Mouse (Mus musculus): ENCODE measurements around the gene Plp2.
"Not testable (repeated sequence)": the region's sequence is repeated elsewhere in the genome, so short reads cannot be mapped to it uniquely, and the experiment has no call there.

Plp2 gene

GRCm38 (mm10) chrX:7670921-7671623, at the start of gene Plp2:
Gene Plp2 (minus strand): TSS chrX:7671390.
- DNase-seq (ENCODE audit: low spot score) = peak; percentile 20

DNA sequence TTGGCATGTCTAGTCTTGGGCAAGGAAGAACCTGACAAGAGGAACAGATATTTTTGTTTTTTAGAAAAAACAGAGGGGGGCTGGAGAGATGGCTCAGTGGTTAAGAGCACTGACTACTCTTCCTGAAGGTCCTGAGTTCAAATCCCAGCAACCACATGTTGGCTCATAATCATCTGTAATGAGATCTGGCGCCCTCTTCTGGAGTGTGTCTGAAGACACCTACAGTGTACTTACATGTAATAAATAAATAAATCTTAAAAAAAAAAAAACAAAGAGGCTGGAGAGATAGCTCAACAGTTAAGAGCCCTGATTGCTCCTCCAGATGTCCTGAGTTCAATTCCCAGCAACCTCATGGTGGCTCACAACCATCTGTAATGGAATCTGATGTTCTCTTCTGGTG, 44.9 kb upstream of the Plp2 start:
- DNase-seq (ENCODE audit: low spot score) = peak; percentile 25

- DNase-seq (ENCODE audit: low spot score) = peak; percentile 98
Measured at GRCm38 (mm10) chrX:7714135-7714899, 43.1 kb upstream of the Plp2 start, which contains the start of gene Wdr45. Gene Wdr45 (plus strand): TSS chrX:7714333.

- not testable (repeated sequence) for DNase-seq (ENCODE audit: low spot score)
Measured at GRCm38 (mm10) chrX:7713764-7714134, 42.6 kb upstream of the Plp2 start.

DNA sequence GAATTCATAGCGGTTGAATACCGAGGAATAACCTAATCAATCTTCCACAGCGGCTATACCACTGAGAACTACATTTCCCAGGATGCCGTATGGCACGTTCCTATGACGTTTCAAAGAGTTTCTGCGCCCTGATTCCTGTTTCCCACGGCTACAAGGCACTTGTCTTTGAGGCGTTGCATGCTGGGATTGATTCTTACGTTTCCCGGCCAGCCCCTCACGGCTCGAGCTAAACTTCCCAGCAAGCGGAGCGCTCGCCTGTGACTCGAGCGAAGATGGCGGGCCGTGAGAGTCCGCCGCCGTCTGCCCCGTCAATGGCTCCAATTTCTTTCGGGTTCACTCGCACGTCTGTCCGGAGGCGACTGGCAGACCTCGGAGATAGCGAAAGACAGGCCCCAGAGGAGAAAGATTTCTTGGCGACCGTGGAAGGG, 25.8 kb upstream of the Plp2 start, which contains the start of gene Gpkow:
Gene Gpkow, plus strand, starts transcription at position 178 of the 428 bp plus-strand sequence.
- peak; percentile 91 for DNase-seq (ENCODE audit: low spot score)

GRCm38 (mm10) chrX:7696520-7696919, 25.3 kb upstream of the Plp2 start:
- DNase-seq (ENCODE audit: low spot score) = no peak

DNA sequence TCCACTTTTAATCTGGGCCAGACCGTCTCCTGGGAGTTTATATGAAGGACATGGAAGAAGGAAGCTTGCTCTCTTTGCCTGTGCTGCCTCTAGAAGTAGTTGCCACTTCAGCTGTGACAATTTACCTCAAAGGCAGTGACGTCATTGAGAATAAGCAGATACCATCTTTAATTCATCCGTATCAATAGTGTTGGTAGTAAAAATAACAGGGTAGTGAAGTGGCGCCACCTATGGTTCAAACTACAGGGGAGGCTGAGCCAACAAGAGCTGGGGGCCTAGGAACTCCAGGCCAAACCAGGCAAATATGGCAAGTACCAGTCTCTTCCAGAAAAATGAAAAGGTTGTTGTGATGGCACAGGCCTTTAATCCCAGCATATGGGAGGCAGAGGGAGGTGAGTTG, 21.7 kb upstream of the Plp2 start:
- DNase-seq (ENCODE audit: low spot score) = no peak

DNA sequence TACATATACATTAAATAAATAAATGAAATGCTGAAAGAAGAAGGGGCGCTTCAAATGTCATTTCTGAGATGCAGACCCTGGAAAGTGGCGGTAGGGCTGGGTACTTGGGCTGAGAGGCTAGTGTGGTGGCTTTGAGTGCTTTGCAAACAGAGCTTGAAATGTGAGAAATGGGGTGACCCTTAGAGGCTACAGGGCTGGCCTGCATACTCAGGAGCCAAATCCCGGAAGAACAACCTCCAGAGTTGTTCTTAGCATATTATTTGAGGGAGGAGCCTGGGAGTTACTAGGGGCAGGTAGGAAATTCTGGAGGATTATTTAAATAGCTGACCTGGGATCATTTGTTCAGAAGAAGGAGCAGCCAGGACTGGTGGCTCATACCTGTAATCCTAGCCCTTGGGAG, 19.3 kb upstream of the Plp2 start:
- DNase-seq (ENCODE audit: low spot score) = no peak

DNA sequence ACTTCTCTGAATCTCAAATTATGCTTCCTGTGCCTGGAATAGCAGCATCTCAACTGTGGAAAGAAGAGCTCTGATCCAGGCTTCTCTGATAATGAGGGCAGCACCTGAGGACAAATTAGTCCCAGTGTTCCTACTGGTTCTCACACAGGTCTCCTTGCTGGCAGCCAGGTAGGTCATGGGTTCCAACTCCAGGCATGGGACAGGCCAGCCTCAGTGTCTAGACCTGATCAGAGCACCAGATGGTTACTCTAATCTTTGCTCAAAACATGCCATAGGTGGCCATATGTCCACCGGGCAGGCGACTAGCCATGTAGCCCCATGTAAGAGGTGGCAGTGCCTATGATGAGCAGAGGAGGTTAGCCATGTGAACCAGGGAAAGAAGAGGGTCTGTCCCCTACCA, 17.1 kb upstream of the Plp2 start:
- no peak for DNase-seq (ENCODE audit: low spot score)

DNA sequence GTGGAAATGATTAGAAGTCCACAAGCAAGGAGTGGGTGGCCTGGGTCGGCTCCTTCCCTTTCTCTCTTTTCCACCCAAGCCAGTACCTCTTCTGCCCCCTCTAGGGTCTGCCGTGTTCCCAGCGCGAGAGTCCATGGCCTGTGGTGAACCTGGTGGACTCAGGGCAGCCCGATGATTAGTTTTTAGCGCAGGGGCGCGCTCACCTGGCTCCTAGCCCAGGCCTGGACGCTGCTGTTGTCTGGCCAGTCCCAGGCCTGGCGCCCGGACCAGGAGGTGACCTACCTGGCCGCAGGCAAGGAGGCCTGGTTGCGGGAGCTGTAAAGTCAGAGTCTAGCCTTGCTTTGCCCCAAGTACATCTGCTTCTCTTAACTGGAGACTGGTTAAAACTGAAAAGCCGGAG, 9.7 kb upstream of the Plp2 start, which contains the start of gene Magix:
Gene Magix, minus strand, starts transcription at position 388 of the 400 bp plus-strand sequence.
- DNase-seq (ENCODE audit: low spot score) = no peak

DNA sequence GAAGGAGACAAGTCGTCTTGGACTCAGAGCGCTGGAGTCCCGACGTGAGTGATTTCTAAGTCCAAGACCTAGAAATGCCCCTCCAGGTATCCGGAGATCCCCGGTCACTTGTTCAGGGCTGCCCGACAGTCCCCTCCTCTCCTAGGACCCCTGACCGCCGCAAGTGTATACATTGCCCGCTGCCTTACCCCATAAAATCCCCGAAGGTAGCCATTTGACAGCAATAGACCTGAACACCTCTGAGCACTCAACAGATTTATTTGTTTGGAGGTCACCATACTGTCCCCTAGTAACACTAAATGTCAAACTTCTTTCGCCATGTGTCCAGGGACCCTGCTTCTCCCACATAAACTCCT, 8.8 kb upstream of the Plp2 start:
- DNase-seq (ENCODE audit: low spot score) = no peak

GRCm38 (mm10) chrX:7679405-7680056, 8.3 kb upstream of the Plp2 start:
- DNase-seq (ENCODE audit: low spot score) = peak; percentile 89

GRCm38 (mm10) chrX:7678986-7679385, 7.8 kb upstream of the Plp2 start:
- DNase-seq (ENCODE audit: low spot score) = peak; percentile 40

DNA sequence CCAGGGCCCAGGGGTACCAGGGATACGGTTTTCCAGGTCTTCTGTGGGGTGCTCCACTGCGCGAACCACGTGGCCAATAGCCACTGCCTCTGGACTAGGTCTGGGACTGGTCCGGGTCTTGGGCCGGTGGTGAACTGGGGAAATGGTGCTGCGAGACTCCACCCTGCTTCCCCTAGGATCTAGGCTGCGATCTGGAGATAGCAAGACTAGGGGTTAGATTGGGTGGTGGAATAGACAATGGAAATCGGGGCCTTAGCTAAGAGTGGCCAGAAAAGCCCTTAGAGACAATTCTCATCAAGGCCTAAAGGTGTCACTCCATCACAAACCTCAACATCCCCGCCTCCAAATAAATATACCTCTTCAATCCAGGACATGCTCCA, 3.8 kb upstream of the Plp2 start:
- no peak for DNase-seq (ENCODE audit: low spot score)

GRCm38 (mm10) chrX:7674284-7675000, 3.3 kb upstream of the Plp2 start:
- DNase-seq (ENCODE audit: low spot score) = no peak

GRCm38 (mm10) chrX:7673578-7674281, 2.5 kb upstream of the Plp2 start:
- DNase-seq (ENCODE audit: low spot score) = no peak

DNA sequence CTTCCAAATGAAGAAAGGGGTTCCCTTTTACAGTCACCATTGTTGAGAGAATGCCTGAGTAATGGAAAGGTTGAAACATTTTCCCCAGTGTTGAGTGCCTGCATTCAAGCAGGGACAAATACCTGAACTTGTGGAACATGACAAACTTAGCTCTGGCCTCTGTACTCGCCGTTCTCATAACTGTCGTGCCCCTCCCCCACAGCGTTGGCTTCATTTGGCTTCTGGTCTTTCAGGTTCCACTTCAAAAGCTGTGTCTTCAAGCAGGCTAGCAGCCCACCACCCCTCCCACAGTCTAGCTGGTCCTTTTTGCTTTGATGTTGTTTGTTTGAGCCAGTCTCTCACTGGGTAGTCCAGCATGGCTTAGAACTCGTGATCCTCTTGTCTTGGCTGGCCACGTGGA, 1.5 kb upstream of the Plp2 start:
- no peak for DNase-seq (ENCODE audit: low spot score)

DNA sequence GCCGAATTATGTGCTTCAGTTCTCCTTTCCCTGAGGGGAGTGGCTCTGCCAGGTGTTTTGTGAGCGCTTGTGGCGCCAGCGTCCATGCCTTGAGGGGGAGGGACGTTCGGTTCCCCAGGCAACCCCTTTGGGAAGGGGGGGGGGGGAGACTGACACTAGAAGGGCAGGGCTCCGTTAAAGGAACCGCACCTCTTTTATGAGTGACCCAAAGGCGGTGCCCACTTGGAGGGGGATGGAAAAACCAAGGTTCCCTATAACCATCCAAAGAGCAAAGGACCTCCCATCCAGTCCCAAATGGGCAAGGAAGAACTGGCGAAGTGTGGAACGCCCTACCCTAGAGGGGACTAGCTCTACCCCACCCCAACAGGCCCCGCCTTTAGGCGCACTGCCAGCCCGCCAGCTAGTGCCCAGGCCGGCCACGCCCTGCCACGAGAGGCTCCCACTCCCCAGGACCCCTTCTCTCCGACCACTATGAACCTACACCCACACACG, 754 bp downstream of the Plp2 start:
- DNase-seq (ENCODE audit: low spot score) = peak; percentile 64

- no peak for DNase-seq (ENCODE audit: low spot score)
Measured at GRCm38 (mm10) chrX:7665739-7666502, 5.3 kb downstream of the Plp2 start.

DNA sequence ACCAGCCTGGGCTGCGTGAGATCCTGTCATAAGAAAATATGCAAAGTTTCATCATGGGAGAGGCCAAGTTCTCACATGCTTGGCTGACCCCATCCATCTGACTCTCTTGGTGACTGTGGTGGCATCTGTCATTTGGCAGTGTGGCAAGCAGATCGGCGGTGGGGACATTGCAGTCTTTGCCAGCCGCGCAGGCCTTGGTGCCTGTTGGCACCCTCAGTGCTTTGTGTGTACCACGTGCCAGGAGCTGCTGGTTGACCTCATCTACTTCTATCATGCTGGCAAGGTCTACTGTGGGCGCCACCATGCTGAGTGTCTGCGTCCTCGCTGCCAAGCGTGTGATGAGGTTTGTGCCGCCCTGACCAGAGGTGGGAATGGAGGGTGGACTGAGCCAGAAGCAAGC, 6.4 kb downstream of the Plp2 start:
- DNase-seq (ENCODE audit: low spot score) = no peak

- DNase-seq (ENCODE audit: low spot score) = no peak
Measured at GRCm38 (mm10) chrX:7662936-7663335, 8.3 kb downstream of the Plp2 start.
